Mouse (Mus musculus): ENCODE results near the gene Ppp3r1.
"Not testable (repeated sequence)": the region's sequence is repeated elsewhere in the genome, so short reads cannot be mapped to it uniquely, and the experiment has no call there.

Ppp3r1 gene

GRCm38 (mm10) chr11:17200936-17201335, 41.9 kb downstream of the Ppp3r1 start:
- DNase-seq = no peak

GRCm38 (mm10) chr11:17202481-17202880, 43.4 kb downstream of the Ppp3r1 start:
- no peak for DNase-seq

- DNase-seq = peak; percentile 97
Measured at GRCm38 (mm10) chr11:17211258-17212140, 52.4 kb downstream of the Ppp3r1 start, which contains the start of gene Pno1. TSS of gene Pno1 (minus strand) at chr11:17211568.

- DNase-seq = no peak
Measured at GRCm38 (mm10) chr11:17212141-17212495, 53.1 kb downstream of the Ppp3r1 start.

- no peak for DNase-seq
Measured at GRCm38 (mm10) chr11:17212903-17213509, 53.9 kb downstream of the Ppp3r1 start.

- no peak for DNase-seq
Measured at GRCm38 (mm10) chr11:17215475-17215874, 56.4 kb downstream of the Ppp3r1 start.

- DNase-seq = no peak
Measured at GRCm38 (mm10) chr11:17221126-17221525, 62.1 kb downstream of the Ppp3r1 start.

GRCm38 (mm10) chr11:17232792-17233191, 73.7 kb downstream of the Ppp3r1 start:
- no peak for DNase-seq

GRCm38 (mm10) chr11:17236449-17237037, 77.5 kb downstream of the Ppp3r1 start:
- DNase-seq = no peak

GRCm38 (mm10) chr11:17238598-17238997, 79.5 kb downstream of the Ppp3r1 start:
- not testable (repeated sequence) for DNase-seq

GRCm38 (mm10) chr11:17248715-17249114, 89.7 kb downstream of the Ppp3r1 start:
- DNase-seq = no peak

Measured in cerebellum, adult 9-11 months (tissue).